Mouse (Mus musculus): Measurements from ENCODE around the gene Slfn2.
"Not testable (repeated sequence)": the region's sequence is repeated elsewhere in the genome, so short reads cannot be mapped to it uniquely, and the experiment has no call there.

GRCm38 (mm10) chr11:83019561-83020519 lies 45.1 kb upstream of the Slfn2 start:
- not testable (repeated sequence) for TF ChIP-seq POLR2A (IDR thresholded peaks at IDR 0.05; ENCODE audit: insufficient read length, low read depth); SRF (IDR thresholded peaks at IDR 0.05; ENCODE audit: control insufficient read depth, insufficient read length, low read depth)

Data from myocyte (in vitro differentiated cells).